Mouse (Mus musculus): ENCODE measurements around the gene Sun3. TPM values are rescaled to one million over a fixed set of nuclear protein-coding genes. Genes with fewer than 3 reads are reported as not detected.

Sun3 gene
- not detected for polyA plus RNA-seq (2017; shearing (Covaris generic))

DNA sequence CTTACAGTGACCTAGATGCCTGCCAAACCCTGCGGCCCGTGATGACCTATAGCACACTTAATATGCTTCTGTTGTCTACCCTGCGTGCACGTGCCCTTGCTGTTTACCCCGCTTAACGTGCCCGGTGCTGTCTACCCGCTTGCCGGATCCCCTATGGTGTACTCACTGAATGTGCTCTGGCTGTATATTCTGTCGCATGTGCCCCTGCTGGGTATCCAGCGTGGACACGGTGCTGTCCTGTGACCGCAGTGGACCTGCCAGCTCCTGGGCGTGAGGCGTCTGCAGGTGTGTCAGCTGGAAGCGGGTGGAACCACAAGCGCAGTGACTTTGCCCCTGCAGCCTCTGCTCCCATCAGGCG is at the start of gene Sun3:
TSS of gene Sun3 (minus strand) at position 289 of the 358 bp plus-strand sequence.

DNA sequence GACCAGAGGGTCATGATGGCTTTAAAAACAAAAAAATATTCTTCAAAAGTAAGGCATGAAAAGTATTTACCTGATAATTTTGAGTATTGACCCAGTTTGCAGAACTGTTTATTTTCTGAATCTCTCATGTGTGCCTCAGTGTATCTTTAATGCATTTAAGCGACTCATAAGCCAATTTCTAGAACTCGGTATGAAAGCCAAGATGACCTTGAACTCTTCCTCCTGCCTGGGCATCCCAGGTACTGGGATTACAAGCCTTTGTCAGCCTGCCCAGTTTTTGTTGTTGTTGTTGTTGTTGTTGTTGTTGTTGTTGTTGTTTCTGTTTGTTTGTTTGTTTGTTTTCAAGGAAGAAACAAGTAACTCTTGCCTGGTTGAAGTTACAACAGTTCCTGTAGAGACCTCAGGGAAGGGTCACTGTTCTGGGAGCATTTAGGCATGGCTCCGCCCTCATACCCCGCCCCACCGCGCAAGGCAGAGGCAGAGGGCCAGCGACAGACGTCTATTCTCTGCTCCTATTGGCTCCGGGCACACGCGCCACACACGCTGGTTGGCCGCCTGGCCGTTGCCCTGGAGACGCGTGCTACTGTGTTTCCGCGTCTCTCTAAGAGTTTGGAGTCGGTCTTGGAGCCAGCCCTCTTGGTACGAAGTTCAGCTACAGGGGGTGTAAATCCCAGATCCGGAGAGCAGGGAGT is 634 bp downstream of the Sun3 start, which contains the start of gene Gm11992:
TSS of gene Gm11992 (plus strand) at position 584 of the 692 bp plus-strand sequence.

GRCm38 (mm10) chr11:9010853-9011339 is 37.9 kb downstream of the Sun3 start, which contains the start of gene Hus1:
TSS of gene Hus1 (minus strand) at chr11:9011191.

DNA sequence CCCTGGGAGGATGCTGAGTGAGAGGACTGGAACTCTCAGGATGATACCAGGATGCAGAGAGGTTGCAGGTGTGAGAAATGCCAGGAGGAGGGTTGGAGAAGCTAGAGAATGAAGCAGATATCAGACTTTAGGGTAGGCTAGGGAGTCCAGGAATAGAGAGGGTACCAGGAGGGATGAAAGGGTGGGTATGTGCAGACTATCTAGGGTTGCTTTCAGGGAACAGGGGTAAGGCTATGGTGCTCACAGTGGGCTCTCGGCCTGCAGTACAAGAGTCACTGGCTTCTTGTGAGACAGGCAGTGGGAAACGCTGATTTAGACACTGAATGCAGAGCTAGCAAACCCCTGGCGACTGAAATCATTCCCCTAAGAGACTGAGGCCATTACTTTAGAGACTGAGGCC is 75.6 kb downstream of the Sun3 start, which contains the start of gene Pkd1l1:
TSS of gene Pkd1l1 (minus strand) at position 101 of the 400 bp plus-strand sequence.

Other genes starting within 250 kb of the Sun3 start
- gene Pkd1l1, start 75.7 kb downstream of the Sun3 start, polyA plus RNA-seq (2017; shearing (Covaris generic)) = not detected
- gene Hus1, start 37.8 kb downstream of the Sun3 start, polyA plus RNA-seq (2017; shearing (Covaris generic)) = 6.7 TPM
- not detected for gene Gm11992, start 397 bp downstream of the Sun3 start, polyA plus RNA-seq (2017; shearing (Covaris generic))
- not detected for gene Upp1, start 69.1 kb upstream of the Sun3 start, polyA plus RNA-seq (2017; shearing (Covaris generic))
- gene Abca13, start 143.0 kb upstream of the Sun3 start, polyA plus RNA-seq (2017; shearing (Covaris generic)) = 0.05 TPM

Measured in effector memory CD4-positive, alpha-beta T cell, adult 5 months (primary cell).